Mouse (Mus musculus) midbrain, embryonic 12.5 days (tissue): ENCODE measurements around the gene Fam171b. TPM values are rescaled to one million over a fixed set of nuclear protein-coding genes. Genes with fewer than 3 reads are reported as not detected.

Source experiments
- ATAC-seq: fragments of 200-750 bp; cut with Nextera tagmentation; 2 replicates; pipeline ENCODE4 v1.8.0; 2017; ENCODE audit warnings: low read depth, moderate TSS enrichment, moderate library complexity; ENCODE audit not compliant: low FRiP score
- H3K27ac ChIP-seq: fragments of 300-500 bp; sonication (generic); replicated peaks from 2 replicates; pipeline ENCODE4 v1.5.1; 2016; ENCODE audit warnings: mild to moderate bottlenecking
- H3K27me3 ChIP-seq: fragments of 300-500 bp; sonication (generic); 2 replicates; pipeline ENCODE4 v1.6.1; 2016; ENCODE audit warnings: mild to moderate bottlenecking
- H3K36me3 ChIP-seq: fragments of 300-500 bp; sonication (generic); 2 replicates; pipeline ENCODE4 v1.6.1; 2016
- H3K4me1 ChIP-seq: fragments of 300-500 bp; sonication (generic); 2 replicates; pipeline ENCODE4 v1.6.1; 2016
- H3K4me2 ChIP-seq: fragments of 300-500 bp; sonication (generic); replicated peaks from 2 replicates; pipeline ENCODE4 v1.6.1; 2016; ENCODE audit warnings: mild to moderate bottlenecking, moderate library complexity
- H3K4me3 ChIP-seq: fragments of 300-500 bp; sonication (generic); 2 replicates; pipeline ENCODE4 v1.5.1; 2016; ENCODE audit warnings: mild to moderate bottlenecking
- H3K9ac ChIP-seq: fragments of 300-500 bp; sonication (generic); replicated peaks from 2 replicates; pipeline ENCODE4 v1.6.1; 2016; ENCODE audit warnings: mild to moderate bottlenecking, moderate library complexity
- H3K9me3 ChIP-seq: fragments of 300-500 bp; sonication (generic); 2 replicates; pipeline ENCODE4 v1.6.1; 2016; ENCODE audit warnings: mild to moderate bottlenecking
- WGBS: fragments of 180-500 bp; shearing (Covaris S2); methylation state at CpG from one replicate; pipeline ENCODE4 v1.1.7; 2016; 5-methylcytosine and 5-hydroxymethylcytosine counted together
- polyA plus RNA-seq: library from polyadenylated mRNA; unstranded; fragments of >200 nt; fragmentation: Nextera tagmentation; extraction: Ambion mirVana; gene quantifications from 2 replicates; pipeline ENCODE4 v1.2.1, GENCODE M21; 2016

Fam171b gene
- polyA plus RNA-seq, 1 experiment from 2014 or later: 66.2 TPM

DNA sequence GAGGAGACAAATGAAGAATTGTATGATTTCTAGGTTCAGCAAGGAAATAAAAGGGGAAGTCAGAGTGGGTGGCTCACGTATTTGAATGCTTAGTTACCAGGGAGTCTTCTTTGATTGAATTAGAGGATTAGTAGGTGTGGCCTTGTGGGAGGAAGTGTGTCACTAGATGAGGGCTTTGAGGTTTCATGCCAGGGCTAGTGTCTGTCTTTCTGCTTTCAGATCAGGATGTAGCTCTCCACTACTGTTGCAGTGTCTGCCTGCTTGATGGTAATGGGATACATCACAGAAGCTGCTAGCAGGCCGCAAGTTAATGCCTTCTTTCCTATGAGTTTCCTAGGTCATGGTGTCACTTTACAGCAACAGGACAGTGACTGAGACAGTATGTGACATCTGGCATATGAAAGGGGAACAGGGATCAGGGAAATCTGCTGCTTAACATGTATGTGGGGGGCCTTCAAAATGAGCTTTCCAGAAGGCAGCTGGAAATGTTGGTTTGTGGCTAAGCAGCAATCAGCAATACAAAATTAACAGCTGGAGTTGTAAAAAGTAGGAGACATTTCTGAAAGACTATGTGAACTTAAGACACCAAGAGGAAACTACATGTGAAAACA is 117.1 kb downstream of the Fam171b start:
- Histone ChIP-seq H3K9ac (no peak overlapping the region), H3K4me1 (no peaks in the 10 kb centered on the region), H3K27ac (no peak overlapping the region), H3K36me3 (no peaks in the 10 kb centered on the region), H3K4me2 (no peak overlapping the region), H3K27me3 (no peaks in the 10 kb centered on the region), H3K9me3 (no peaks in the 10 kb centered on the region), H3K4me3 (no peak overlapping the region)
- no peak for ATAC-seq
- WGBS: 46% methylated on average over 2 of the region's 2 CpGs

Other genes with a start within 250 kb of the Fam171b start
- gene Zc3h15, start 168.2 kb upstream of the Fam171b start, polyA plus RNA-seq: 180 and 184 TPM in 2 replicates
- gene Itgav, start 88.2 kb upstream of the Fam171b start, polyA plus RNA-seq: 36.1 and 42.2 TPM in 2 replicates
- not detected in 2 replicates for gene Zswim2, start 128.6 kb downstream of the Fam171b start, polyA plus RNA-seq
- gene Gm13698, start 143.1 kb downstream of the Fam171b start, polyA plus RNA-seq: not detected in 2 replicates
- not detected in 2 replicates for gene Gm13693, start 148.9 kb downstream of the Fam171b start, polyA plus RNA-seq
- not detected in 2 replicates for gene Gm13695, start 154.7 kb downstream of the Fam171b start, polyA plus RNA-seq
- not detected in 2 replicates for gene Gm13696, start 160.5 kb downstream of the Fam171b start, polyA plus RNA-seq
- not detected in 2 replicates for gene Gm13694, start 166.3 kb downstream of the Fam171b start, polyA plus RNA-seq
- not detected in 2 replicates for gene Gm13697, start 172.1 kb downstream of the Fam171b start, polyA plus RNA-seq
- not detected in 2 replicates for gene Gm13691, start 177.9 kb downstream of the Fam171b start, polyA plus RNA-seq